Mouse (Mus musculus) lung, postnatal 25 days (tissue): ENCODE results near the gene Ccdc177.

Source experiments
- DNase-seq: peaks from one replicate; pipeline ENCODE4 v3.0.0; 2022; ENCODE audit warnings: low spot score

The Ccdc177 gene

DNA sequence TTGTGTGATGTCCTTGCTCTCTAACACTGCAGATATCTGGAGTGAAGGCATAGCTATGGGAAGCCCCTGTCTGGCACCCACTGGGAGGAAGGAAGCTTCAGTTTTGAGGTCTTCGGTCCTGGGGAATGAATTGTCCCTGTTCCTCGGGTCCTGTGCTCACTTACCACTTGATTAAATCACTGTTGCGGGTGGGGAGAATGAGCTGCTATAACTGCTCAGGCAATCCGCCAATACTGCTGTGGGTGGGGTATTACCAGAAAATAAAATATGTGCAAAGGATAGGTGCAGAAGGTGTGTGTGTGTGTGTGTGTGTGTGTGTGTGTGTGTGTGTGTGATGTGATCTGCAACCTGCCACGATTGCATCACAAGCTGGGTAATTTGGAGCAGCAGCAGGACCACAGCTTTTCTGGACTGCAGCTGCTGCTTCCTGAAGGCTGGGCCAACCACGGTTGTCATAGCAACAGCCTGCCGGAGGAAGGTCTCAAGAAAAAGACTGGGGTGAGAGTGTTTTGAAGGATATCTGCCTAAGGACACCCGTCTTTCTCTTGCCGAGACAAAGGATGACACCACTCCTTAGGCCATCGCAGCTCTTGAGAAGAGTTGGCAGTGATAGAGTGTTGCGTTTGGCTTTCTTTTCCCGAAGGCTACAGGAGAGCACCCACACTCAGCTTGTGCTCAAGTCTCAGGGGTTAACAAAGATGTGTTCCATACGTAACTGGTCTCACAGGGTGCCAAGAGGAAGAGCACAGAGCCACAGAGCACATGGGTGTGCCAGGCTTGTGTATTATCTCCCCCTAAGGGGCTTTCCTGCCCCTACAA, 23.8 kb downstream of the Ccdc177 start:
- no peak for DNase-seq

DNA sequence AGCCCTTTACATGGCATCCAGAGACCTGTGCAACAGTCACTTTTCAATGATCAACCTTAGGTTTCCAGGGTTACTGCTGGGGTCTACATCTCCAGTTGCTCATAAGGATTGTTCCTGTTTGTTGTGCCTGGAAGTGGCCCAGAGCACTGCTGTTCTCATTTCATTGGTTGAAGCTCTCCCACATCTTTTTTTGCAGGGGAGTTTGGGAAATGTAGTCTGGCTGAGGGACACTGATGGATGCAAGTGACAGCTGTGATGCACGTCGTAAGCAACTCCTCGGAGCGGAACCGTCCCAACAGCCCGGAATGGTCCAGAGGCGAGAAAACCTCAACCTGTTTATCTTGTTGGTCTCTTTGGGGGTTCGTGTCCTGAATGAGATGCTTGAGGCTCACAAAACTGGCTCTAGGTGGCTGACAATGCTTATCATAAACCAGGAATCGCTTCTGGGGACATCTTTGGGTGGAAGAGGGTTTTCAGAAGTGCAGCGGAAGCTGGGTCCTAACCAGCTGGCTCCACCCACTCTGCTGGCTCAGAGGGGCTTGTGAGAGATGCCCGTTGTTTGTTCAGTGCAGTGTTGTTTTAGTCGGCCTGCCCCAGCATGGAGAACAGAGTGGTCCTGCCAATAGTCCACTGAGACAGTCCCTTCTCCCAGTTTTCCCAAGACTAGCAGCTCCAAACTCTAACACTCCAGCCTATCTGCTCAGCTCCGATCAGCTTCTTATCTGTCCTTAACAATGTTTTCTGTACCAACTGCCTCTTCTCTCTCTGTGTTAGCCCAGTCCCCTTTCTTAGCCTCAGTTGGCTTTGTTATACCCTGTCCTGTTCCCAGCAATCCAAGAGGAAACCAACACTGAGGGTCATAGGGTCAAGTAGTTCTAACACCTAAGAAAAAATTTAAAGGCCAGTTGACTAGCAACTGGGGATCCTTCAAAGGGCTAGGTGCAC, 25.7 kb downstream of the Ccdc177 start:
- DNase-seq, result no peak

- DNase-seq, result peak; percentile 41
Observed at GRCm38 (mm10) chr12:80730567-80730966, 29.9 kb downstream of the Ccdc177 start.

DNA sequence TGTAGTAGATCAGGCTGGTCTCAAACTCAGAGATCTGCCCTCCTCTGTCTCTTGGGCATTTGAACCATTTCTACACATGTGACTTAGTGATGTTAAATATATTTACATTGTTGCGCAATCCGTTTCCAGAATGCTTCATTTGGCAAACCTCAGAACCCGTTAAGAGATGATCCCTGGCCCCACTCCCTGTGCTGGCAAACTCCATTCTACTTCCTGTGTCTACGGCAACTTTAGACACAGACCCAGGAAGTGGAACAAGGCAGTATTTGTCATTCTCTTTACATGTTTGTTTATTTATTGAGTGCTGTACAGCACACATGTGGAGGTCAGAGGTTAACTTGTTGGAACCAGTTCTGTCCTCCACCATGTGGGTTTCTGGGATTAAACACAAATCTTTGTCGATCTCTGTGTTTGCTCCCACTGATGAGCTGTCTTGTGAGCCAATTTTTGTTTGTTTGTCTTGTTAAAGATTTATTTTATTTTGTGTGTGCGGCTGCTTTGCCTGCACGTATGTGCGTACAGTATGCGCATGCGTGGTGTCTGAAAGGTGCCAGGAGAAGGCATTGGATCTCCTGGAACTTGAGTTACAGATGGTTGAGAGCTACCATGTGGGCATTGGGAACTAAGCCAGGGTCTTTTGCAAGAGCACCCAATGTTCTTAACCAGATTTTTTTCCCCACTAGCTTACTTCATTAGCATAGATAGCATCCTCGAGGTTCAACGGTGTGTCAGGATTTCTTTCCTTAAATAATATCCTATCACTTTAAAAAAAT, 30.5 kb downstream of the Ccdc177 start:
- DNase-seq, result peak; percentile 69

- no peak for DNase-seq
Observed at GRCm38 (mm10) chr12:80728814-80729213, 31.7 kb downstream of the Ccdc177 start.

DNA sequence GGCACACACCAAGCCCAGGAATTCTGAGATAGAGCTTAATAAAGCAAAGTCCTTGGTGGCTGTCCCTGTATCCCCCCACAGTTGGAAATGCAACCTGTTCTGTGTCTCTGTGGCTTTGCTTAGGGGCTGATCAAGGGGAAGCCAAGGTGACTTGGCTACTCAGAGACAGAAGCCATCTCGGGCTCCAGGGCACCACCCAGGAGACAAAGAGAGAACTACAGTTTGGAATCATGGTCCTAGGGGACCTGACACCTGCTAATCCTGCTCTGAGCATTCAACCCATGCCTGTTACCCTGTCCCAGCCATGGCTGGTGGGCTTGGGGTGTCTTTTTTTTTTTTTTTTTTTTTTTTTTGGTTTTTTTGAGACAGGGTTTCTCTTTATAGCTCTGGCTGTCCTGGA, 32.3 kb downstream of the Ccdc177 start:
- DNase-seq, result no peak

DNA sequence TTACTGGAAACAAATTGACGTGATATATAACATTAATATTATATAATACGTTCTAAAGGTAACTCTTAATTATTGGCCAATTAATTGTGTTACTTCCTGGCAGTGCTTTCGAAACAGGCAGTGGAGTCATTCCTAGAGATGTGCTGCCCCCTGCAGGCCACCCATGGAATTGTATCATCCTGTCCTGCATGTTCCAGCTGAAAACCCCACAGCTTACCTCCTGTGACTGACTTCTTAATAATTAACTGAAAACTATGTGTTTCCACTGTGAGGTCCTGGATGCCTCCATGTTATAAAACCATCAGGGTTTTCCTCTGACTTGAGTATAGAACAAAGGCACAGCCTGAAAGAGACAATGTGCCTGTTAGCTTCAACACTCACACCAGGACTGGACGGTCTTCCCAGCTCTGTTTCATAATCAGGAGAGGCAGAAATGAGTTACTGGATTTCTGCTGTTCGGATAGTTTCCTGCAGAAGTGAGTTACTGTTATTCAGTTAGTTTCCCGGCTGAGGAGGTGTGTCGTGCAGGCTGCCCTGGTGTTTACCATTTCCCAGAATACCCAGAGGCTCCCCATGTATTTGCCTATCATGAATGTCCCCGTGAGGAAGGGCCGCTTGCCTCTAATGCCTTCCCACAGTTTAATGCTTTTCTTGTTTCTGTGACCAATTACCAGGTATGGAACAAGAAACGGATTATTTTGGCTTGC, 35.5 kb downstream of the Ccdc177 start:
- DNase-seq, result peak; percentile 82

DNA sequence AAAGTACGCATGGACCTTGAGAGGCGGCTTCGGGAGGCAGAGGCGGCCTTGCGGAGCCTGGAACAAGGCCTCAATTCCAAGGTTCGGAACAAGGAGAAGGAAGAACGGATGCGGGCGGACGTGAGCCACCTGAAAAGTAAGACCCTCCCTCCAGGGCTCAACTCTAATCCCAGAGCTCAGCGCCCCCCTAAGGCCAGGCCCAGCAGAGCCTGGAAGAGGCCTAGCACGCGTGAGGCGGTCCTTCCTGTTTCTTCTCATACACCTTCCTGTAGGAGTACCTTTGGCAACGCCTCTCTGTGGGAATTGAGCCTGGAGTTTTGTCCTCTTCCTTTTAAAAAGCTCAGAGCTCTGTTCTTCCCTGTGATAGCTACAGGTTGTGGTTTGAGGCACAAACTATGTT, 39.0 kb downstream of the Ccdc177 start:
- no peak for DNase-seq

GRCm38 (mm10) chr12:80720507-80720906, 40.0 kb downstream of the Ccdc177 start:
- DNase-seq, result no peak

DNA sequence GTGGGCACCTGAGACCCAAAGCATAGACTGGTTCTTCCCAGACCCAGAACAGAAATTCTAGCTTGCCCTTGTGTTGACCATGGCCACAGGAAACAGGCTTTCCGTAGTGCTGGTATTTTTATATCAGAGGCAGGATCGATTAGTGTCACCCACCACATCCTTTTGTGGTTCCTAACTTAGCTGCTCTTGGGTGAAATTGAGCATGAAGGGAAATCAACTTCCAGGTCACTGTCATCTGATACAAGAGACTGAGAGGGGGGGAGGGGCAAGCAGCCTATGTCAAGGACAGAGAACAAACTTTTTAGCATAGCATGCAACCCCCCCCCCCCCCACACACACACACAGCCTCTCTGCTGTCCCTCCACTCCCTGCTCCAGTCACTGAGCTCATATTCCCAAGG, 41.3 kb downstream of the Ccdc177 start:
- no peak for DNase-seq

GRCm38 (mm10) chr12:80715915-80716314, 44.6 kb downstream of the Ccdc177 start:
- no peak for DNase-seq

DNA sequence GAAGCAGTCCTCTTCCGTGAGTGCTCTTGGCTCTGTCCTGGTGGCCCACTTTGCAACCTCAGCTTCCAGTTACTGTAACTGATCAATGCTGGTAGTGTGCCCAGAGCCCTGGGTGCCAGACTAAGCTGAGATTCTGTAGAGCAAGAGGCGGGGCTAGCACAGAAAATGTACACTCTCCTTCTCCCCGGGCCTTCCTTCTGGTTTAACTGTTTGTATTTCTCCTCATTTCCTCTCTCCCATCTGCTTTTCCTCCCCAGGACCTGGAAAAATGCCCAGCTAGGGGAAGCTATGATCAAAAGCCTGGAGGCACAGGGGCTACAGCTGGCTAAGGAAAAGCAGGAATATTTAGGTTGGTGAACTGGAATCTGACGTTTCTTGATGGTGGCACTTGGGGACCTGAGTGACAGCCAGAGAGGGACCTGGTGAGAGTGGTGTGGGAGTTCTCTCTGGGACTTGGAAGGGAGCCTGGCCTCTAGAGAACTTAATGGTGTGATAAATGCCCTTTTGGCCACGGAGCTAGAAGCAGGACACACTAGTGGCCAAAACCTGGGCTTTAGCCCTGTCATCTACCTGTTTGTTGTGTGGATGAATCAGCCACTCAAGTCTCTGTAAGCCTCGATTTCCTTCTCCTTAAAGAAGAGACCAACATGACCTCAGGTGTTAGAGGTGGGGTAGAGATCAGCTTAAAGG, 53.4 kb downstream of the Ccdc177 start:
- no peak for DNase-seq

DNA sequence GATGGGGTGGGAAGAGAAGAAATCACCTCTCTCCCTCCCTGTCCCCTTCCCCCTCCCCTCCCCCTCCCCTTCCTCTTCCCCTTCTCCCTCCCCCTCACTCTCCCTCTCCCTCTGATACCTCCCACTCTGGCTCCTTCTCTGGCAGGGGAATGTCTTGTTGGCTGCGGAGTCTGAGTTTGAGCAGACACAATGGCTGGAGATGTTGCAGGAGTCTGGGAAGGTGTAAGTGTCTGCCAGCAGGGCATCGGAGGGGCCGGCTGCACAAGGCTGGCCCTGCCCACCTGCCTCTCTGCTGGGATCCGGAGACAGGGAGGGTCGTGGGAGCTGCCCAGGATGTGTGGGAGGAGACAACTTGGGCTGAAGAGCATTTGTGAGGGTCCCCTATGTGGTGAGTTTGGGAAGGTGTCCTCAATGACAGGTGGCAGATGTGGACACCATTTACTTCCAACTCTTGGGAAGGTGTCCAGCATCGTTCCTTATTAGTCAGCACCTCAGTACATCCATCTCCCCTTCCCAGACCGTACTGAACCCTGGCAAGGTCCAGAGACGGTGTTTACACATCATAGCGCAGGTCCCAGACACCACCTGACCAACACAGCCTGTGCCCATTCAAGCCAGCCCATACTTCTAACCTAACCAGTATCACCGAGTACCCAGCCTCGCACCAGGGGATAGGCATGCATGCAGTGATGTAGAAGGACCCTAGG, 54.1 kb downstream of the Ccdc177 start:
- no peak for DNase-seq
